Mouse (Mus musculus) embryo, embryonic 11 days (tissue): ENCODE results near the gene Herc4.

ENCODE experiments used
- DNase-seq: peaks from one replicate; pipeline ENCODE4 v3.0.0-alpha.2; 2015

The Herc4 gene

DNA sequence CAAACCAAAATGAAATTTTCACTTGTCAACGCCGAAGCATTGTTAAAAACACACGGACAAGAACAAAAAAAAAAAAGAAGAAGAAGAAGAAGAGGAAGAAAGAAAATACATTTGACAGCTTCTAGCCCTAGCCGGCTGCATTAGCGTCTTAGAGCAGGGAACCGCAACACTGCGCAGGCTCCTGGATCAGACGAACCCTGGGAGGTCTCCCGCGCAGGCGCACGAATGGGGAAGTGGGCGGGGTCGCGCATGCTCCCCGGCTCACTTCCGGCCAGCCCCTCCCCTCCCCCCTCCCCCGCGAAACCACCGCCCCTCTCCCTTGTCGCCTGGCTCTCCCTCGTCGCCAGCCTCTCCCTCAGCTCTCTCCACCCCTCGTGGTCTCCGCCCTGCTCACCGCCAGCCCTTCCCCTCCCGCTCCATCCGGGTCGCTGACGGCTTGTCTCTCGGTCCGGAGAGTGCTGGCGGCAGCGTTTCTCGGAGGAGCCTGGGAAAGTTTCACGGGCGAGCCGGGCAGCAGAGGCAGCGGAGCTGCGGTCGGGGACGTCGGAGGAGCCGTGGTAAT lies at the start of gene Herc4:
Herc4 (plus strand) TSS at position 318 of the 562 bp plus-strand sequence.
- peak; percentile 94 for DNase-seq

DNA sequence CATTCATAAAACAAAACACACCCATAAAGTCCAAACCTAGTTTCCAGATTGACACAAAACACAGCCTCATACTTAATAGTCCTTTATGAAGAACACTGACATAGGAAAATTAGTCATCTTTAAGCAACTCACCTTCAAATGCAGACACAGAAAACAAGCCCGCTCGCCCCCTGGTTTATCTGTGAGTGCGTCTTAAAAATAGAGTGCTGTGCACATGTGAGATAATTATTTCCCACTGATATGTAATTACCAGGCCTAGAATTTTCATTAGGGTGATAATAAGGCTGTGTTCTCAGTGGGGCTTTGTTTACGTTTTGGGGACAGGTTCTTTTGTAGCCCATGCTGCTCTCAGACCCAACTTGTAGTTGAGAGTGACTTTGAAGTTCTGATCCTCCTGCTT lies 44.6 kb upstream of the Herc4 start:
- no peak for DNase-seq

DNA sequence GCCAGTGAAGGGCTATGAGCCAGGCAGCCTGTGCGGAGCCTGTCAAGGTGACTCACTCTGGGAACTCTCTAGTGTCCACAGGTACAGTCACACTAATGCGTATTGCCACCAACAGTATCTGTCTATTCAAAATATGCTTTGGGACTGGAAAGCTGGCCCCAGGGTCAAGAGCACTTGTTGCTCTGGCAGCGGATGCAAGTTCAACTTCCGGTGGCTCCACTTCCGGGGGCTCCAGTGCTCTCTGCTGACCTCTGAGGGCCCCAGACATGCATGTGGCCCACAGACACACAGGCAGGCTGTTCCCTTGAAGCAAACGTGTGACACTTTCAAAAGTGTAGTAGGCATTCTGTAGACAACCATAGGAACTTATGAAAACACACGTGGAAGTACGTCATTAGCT lies 42.1 kb upstream of the Herc4 start:
- no peak for DNase-seq

DNA sequence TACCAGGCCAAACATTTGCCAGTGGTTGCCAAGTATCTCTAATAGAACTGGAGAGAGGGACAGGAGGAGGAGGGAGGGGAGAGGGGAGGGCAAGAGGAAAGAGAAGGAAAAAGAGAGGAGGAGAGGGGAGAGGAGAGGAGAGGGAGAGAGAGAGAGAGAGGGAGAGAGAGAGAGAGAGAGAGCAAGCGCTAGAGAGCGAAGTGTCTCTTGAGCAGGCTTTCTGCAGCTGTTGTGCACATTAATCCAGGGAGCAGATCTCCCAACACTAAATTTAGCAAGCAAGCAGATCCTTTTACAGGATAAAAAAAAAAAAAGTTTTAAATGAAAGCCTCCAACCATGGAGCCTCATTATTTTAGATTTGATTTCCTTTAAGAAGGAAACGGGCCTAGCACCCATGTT lies 40.6 kb upstream of the Herc4 start:
- DNase-seq, result no peak

DNA sequence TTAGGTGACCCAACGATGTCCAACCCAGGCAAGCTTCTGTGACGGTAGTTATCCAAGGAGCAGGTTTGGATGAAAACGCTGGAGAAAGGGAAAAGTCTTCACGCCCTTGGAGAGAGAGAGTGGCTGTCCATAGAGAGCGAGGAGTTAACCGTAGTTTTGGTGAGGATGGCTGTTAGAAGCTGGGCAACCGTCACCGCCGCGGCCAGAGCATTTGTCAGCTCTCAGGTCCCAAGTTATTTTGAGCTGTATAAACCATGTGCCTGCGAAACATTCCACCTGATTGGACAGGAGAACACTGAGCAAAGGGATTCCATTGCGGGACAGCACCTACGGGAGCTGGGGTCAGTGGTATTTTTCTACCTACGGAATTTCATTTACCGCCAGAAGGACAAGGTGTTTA lies 39.9 kb upstream of the Herc4 start, which contains the start of gene Mypn:
Mypn (minus strand) TSS at position 225 of the 400 bp plus-strand sequence.
- DNase-seq, result no peak

DNA sequence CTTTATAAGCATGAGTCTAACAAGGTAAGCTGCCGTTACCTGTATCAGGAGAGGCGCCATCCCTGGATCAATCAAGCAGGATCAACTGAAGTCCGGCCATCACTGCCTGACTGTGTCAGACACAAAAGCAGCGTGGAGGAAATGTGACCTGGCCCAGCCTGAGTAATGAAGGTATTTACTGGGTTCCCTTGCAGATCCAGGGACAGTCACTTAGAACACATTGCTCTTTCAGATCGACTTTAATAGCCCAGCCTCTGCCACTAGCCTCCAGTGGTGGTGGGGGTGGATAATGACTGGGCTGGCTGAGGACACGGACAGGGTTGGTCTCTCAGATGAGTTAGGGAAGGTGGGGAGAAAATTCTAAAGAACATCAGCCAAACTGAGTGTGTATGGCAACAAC lies 34.7 kb upstream of the Herc4 start:
- no peak for DNase-seq

DNA sequence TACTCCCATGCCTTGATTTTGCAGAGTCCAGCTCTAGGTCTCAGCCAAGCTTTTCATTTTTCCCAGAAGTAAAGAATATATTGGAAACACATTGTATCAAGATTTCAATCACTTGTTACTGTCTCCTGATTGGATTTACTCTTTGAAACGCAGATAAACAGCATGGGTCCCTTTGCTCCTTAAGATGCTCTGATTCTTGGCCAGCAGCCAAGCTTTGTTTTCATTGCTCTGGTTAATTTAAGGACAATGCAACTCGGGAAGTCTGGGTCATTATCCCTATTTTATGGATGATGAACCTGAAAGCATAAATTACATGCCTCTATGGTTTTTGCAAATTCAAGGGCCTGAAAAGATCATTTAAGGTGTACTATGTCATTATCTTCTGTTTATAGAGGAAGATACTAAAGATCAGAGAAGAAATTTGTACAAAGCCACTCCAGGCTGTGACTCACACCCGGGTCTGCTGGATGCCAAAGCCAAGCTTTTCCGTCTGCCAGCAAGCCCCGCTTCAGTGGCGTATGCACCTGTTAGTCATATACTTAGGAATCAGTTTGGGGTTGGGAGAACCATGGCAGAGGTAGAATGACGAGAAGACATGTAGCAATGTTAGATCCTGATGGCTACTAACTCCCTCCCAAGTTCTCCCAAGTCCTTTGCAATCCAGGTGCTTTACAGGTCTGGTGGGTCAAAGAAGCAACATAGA lies 22.4 kb upstream of the Herc4 start:
- no peak for DNase-seq

DNA sequence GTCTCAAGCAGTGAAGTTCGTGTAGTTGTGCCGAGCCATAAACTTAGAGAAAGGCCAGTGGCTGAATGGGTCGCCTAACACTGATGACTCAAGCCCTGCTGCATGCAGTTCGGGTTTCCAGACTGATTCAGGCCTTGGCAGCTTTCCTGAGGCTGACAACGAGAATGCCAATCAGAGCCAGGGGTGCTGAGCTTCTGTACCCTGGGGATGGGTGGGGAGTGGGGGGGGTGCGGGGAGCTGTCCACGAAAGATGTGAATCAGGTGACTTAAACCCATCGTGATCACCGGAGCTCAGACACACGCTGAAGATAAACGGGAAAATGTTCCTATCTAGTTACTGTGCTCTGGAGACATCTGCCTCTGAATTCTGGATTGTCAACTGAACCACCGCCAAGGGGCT lies 19.3 kb upstream of the Herc4 start:
- DNase-seq, result no peak

DNA sequence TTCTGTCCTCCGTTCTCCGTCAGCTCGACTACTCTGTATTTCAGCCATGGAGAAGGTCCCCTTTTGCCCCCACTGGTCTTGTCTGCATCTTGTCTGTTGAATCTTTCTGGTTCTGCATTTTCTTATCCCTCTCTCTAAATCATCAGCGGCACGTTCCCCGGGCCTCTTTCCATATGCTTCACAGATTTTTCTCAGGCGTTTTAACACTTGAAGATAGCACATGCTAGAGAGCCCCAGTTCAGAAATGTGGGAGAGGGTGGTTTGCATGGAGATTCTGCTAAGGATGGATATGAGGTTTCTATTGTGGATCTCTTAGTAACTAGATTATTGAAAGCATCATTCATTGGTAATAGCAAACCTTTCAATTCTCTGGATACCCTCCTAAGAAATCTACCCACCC lies 13.3 kb upstream of the Herc4 start:
- no peak for DNase-seq

DNA sequence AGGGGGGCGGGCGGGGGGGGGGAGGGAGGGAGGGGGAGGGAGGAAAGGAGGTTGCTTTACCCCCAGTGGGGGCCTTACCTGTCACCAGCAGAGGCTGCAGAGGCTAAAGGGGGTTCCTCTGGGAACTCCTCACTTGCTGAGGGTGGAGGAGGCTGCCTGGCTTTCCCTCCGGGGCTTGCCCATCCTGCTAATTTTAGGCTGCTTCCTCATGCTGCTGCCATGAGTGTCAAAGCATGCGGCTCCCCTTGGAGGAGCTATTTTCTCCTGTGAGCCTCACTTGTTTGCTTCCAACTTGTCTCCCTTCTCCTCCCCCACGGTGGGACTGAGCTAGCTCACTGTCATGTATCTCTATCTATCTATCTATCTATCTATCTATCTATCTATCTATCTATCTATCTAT lies 12.8 kb upstream of the Herc4 start:
- DNase-seq, result no peak

DNA sequence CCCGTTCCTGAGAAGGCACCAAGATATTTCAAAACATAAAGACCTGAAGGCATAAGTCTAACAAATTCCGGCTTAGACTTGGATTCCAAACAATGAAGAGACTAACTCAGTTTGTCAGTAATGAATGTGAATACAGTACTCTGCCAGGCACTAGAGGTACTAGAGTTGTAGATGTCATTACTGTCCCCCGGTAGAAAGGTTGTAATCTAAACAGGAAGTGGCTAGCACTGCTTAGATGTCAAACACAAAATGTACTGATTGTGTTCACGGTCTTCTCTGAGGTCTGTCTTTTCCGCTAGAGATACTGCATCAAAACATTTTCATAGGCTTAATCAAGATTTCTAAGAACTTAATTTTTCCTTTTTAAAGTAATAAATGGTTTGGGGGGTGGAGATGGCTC lies 12.0 kb upstream of the Herc4 start:
- DNase-seq, result no peak

DNA sequence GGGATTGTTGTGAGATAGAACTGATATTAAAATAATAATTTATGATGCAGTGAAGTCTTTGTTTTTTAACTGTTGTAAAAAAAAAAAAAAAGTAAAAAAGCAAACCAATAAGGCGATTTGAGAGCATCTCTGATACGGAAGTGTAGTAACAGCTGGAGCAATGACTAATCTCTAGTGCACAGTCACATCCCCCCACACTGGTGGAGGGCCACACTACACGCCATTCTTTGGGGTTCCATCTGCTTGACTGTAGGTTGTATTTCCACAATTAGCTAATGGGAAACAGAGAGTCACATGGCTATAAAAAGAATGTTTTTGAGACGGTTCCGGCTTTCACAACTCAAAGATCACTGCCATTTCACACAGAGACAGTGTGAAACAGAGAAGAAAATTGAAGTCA lies 9.5 kb upstream of the Herc4 start:
- no peak for DNase-seq

DNA sequence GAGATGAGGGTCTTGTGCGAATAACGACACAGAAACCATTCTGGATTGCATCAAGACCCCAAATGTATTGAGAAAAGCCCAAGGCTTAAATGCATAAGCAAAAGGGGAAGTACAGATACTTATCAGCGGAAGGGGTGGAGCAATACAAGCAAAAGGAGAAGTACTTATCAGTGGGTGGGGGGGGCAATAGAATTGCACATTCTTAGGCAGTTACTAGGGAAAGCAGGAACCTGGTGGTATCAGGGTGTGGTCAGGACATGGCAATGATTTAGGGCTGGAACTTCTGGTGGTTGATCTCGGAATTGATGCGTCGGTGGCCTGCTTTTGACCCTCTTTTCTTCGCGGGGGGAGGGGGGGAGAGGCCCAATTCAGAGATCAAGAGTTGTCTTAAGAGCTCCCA lies 7.7 kb upstream of the Herc4 start:
- no peak for DNase-seq

DNA sequence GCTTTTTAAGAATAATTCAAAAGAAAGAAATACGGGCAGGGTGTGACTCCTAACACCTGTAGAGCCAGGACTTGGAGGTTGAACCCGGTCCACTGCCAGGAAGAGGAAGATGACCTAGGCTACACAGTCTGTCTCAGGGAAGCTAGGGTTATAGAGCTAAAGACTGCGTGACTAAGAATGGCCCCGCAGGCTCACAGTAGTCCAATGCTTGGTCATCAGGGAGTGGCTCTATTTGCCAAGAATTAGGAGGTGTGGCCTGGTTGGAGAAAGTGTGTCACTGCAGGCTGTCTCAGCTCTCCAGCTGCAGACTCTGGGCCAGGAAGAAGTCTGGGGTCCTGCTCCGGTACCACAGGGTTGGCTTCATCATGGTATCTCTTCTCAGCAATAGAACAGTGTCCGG lies 6.9 kb upstream of the Herc4 start:
- DNase-seq, result no peak

DNA sequence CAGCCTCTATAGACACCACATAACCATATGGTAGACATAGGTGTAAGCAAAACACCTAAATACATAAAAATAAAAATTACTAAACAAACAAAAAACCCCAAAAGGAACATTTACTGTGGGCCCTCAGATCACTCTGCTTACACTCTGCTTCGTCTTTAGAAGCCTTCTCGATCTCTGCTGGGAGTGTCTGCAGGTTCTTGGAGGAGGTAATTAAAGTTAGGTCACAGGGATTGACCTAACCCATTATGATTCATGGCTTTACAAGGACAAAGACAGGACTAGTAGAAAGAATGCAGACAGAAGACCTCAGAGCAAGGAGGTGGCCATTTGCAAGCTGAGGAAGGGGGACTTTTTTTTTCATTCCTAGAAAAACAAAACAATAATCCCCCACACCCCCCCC lies 6.4 kb upstream of the Herc4 start:
- DNase-seq, result no peak

DNA sequence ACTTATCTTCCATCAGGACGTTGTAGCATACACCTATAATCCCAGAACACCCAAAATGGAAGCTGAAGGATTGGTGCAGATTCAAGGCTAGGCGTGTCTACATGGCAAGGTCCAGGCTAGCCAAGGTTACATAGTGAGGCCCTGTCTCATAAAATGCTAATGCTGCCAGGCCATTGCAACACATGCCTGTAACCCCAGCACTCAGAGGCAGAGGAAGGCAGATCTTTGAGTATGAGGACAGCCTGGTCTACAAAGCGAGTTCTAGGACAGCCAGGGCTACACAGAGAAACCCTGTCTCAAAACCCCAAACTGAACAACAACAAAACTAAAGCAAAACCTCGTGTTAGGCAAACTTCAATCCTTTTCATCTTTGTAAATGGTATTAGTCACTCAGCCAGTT lies 5.5 kb upstream of the Herc4 start:
- no peak for DNase-seq

DNA sequence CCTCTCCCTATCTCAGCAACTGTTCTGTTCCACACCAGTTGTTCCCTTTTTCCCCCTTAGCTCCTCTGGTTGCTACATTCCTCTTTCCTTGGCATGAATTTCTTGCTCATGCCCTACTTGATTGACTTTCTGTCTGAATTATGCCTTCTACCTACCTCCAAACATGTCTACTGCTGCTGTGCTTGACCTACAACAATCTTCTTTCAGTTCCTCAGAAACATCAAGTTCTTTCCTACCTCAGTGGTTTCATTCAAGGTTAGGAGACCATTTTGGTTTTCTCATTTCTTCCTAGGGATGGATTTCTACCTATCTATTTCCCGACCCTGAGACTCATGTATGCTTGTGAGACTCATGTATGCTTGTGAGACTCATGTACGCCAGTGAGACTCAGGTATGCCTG lies 3.8 kb upstream of the Herc4 start:
- DNase-seq, result no peak

DNA sequence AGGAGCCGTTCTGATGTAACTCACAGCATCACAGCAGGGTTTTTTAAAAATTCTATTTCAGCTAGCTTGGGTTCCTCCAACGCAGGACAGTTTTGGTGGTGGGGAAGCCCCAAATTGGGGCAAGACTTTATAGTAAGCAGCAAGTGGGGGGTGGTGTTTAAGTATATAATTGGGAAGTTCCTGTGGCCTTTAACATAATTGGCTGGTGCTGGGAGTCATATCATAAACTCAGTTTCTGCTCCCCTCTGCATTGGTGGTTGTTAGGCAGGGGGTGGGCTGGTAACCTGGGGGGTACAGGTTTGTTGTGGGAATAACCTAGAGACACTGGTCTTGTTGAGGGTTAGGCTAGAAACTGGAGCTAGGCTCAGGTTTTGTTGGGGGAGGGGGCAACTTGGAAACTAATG lies 2.7 kb upstream of the Herc4 start:
- no peak for DNase-seq

DNA sequence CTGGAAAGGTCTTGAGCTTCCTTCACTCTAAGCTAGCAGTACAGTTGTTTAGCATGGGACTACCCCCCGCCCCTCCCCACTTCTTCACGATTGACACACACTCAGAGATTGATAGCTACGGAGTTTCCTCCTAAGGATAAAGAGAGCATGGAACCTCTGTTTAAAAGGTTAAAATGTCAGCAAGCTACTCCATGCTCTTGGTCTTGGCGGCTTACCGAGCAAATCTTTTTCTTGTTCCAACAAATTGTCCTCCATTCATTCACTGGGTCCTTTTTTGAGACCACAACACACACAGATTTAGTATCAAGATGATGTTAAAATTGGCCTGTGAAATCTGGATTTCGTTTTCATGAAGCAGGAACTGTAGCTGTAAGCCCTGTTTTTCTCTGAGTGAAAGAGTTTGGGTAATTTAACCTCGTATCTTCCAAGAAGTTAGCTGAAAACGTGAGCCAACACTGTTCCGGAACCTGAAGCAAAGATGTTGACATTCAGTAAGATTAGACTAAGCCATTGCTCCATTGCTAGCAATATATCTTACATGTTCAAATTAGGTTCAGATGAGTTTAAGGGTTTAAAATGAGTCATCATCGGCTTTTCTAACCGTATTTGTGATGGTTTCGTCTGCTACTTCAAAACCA lies 693 bp upstream of the Herc4 start:
- no peak for DNase-seq

DNA sequence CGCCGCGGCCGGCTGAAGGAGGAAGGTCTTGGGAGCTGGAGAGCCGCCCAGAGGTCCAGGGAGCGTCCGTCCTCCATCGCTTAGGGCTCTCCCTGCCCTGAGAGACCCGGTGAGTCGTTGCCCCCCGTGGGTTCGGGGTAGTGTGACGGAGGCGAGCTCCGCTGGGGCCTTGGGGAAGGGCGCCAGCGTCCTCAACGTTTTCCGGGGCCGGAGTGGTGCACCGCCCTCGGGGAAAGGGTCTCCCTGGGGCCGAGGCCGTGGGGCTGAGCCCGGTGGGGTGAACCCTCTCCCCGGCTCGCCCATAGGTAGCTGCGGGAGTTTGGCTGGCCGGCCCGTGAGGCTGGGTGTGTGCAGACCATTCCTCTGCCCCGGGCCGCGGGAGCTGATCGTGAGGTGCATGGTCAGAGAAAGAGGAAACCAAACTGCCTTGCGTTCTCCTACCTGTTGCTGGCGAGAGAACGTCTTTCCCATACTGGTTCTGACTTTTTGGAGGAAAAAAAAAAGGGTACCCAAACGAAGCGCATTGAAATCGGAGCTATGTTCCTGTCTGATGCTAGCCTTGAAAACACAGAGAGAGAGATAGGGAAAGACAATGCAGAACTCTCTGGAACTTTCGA lies 553 bp downstream of the Herc4 start:
- DNase-seq, result no peak

DNA sequence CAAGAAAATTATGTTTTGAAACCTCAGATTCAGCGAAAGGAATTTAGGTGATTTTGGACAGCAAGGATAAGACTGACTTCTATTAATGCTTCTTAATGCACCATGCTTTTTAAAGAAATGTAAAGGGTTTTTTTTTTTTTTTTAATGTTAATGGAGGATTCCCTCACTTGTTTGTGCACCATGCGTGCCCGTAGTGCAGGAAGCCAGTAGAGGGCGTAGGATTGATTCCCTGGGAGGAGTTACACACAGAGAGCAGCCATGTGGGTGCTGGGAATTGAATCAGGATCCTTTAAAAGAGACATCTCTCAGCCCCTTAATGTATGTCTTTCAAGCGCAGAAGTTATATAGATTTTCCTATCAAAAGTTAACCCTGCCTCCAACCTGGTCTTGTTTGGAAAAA lies 1.1 kb downstream of the Herc4 start:
- peak; percentile 62 for DNase-seq

DNA sequence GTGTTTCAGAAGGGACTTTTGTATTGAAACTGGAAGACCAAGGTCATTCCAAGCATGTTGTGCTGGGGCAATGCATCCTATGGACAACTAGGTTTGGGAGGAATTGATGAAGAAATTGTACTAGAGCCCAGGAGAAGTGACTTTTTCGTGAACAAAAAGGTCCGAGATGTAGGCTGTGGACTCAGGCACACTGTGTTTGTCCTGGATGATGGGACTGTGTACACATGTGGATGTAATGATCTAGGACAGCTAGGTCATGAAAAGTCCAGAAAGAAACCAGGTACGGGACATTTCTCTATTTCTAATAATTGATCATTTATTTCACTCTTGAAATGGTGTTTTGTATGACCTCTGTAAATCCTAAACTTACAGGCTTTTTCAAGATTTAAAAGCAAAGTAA lies 2.2 kb downstream of the Herc4 start:
- no peak for DNase-seq

DNA sequence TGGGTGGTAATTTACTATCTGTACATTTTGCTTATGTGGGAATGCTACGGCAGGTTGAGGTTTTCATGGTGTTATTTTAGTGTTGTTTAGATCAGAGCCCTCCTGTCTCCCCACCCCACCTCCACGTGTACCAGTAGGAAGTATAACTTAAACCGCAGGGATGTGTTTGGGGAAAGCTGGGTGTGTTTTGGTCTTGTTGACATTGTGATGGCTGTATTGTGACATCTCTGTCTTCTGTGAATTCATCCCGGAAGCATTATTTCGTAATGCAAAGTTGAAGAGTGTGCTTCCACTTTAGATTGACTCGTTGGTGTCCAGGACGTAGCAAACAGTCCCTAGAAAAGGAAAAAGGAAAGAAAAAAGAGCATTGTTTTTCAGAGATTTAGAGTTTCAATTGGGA lies 3.8 kb downstream of the Herc4 start:
- DNase-seq, result no peak

DNA sequence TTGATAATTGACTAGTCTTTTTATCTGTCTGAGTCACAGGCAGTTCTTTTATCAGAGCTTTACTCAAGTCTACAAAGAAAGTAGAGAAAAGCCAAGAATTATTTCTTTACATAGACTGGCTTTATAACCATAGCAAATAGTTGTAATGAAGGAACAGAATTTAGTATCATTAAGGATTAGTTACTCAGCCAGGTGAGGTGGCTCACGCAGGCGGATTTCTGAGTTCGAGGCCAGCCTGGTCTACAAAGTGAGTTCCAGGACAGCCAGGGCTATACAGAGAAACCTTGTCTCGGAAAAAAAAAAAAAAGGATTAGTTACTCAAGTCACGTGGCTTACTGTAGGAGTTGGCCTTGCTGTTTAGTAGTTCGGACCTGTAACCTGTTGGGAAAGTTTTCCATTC lies 4.8 kb downstream of the Herc4 start:
- DNase-seq, result no peak
